Mouse (Mus musculus) liver, postnatal 0 days (tissue): ENCODE measurements at regions not wholly inside any gene's neighbourhood (a gene's known extent, or its start where the extent isn't known, plus 50 kb on each side); places are given as distances from the start of the nearest gene placed in this dataset.

Experiments used
- CTCF ChIP-seq: sonication (generic); IDR thresholded peaks from 2 replicates; pipeline ENCODE4 v1.5.1; 2016; ENCODE audit warnings: antibody characterized with exemption, low read depth
- EP300 ChIP-seq: IDR thresholded peaks from 2 replicates; pipeline ENCODE4 v1.6.1; 2016; ENCODE audit warnings: antibody characterized with exemption, low read depth, mild to moderate bottlenecking

- TF ChIP-seq EP300 (no peak), CTCF (no peak)
Observed at GRCm38 (mm10) chr11:38201136-38201741, 965.5 kb upstream of the Tenm2 start.
